Mouse (Mus musculus): Measurements from ENCODE around the gene Dact3. TPM values are rescaled to one million over a fixed set of nuclear protein-coding genes. Genes with fewer than 3 reads are reported as not detected.

Dact3 gene
- polyA plus RNA-seq, 1 experiment: 9.2 TPM

GRCm38 (mm10) chr7:16919395-16920149, 44.5 kb downstream of the Dact3 start:
- TF ChIP-seq CTCF (IDR thresholded peaks at IDR 0.05; ENCODE audit: extremely low read depth, insufficient read depth, insufficient read length, insufficient replicate concordance) (no peak), POLR2A (IDR thresholded peaks at IDR 0.05; ENCODE audit: low read depth, low read length) (no peak)
- H3K4me3 ChIP-seq (ENCODE audit: extremely low read depth, insufficient read depth, insufficient read length): no peak overlapping the region
- H3K27me3 ChIP-seq (ENCODE audit: control insufficient read depth, insufficient read depth, low read length): no peaks in the 10 kb centered on the region
- H3K4me1 ChIP-seq (ENCODE audit: control insufficient read depth, insufficient read depth, insufficient read length): peaks cover 4% of the 10 kb centered on the region; the same call in 1 of the 2 replicates
- H3K27ac ChIP-seq (ENCODE audit: insufficient read depth, low read length): no peak overlapping the region
- 67% methylated on average over 13 of the region's 13 CpGs for WGBS
- H3K36me3 ChIP-seq (ENCODE audit: control insufficient read depth, insufficient read depth, low read length): peaks cover 36% of the 10 kb centered on the region
- no peak for DNase-seq (ENCODE audit: low read depth in 1 of 2, low spot score in 2 of 2)

GRCm38 (mm10) chr7:16920150-16920579, 45.0 kb downstream of the Dact3 start:
- 88% methylated on average over 7 of the region's 7 CpGs for WGBS
- Histone ChIP-seq H3K27ac (ENCODE audit: insufficient read depth, low read length) (no peak overlapping the region), H3K4me1 (ENCODE audit: control insufficient read depth, insufficient read depth, insufficient read length) (peaks cover 4% of the 10 kb centered on the region; the same call in 1 of the 2 replicates), H3K27me3 (ENCODE audit: control insufficient read depth, insufficient read depth, low read length) (no peaks in the 10 kb centered on the region), H3K4me3 (ENCODE audit: extremely low read depth, insufficient read depth, insufficient read length) (no peak overlapping the region), H3K36me3 (ENCODE audit: control insufficient read depth, insufficient read depth, low read length) (peaks cover 34% of the 10 kb centered on the region)
- TF ChIP-seq CTCF (IDR thresholded peaks at IDR 0.05; ENCODE audit: extremely low read depth, insufficient read depth, insufficient read length, insufficient replicate concordance) (no peak), POLR2A (IDR thresholded peaks at IDR 0.05; ENCODE audit: low read depth, low read length) (no peak)
- DNase-seq (ENCODE audit: low read depth in 1 of 2, low spot score in 2 of 2): no peak

- DNase-seq (ENCODE audit: low read depth in 1 of 2, low spot score in 2 of 2): no peak
- peaks cover 26% of the 10 kb centered on the region for H3K36me3 ChIP-seq (ENCODE audit: control insufficient read depth, insufficient read depth, low read length)
- H3K4me3 ChIP-seq (ENCODE audit: extremely low read depth, insufficient read depth, insufficient read length): no peak overlapping the region
- H3K27me3 ChIP-seq (ENCODE audit: control insufficient read depth, insufficient read depth, low read length): no peaks in the 10 kb centered on the region
- WGBS: 86% methylated on average over 21 of the region's 21 CpGs
- peaks cover 4% of the 10 kb centered on the region; the same call in 1 of the 2 replicates for H3K4me1 ChIP-seq (ENCODE audit: control insufficient read depth, insufficient read depth, insufficient read length)
- TF ChIP-seq POLR2A (IDR thresholded peaks at IDR 0.05; ENCODE audit: low read depth, low read length): no peak
- no peak for TF ChIP-seq CTCF (IDR thresholded peaks at IDR 0.05; ENCODE audit: extremely low read depth, insufficient read depth, insufficient read length, insufficient replicate concordance)
- H3K27ac ChIP-seq (ENCODE audit: insufficient read depth, low read length): no peak overlapping the region
Measured at GRCm38 (mm10) chr7:16920818-16921791, 46.0 kb downstream of the Dact3 start.

- Histone ChIP-seq H3K4me3 (ENCODE audit: extremely low read depth, insufficient read depth, insufficient read length) (no peak overlapping the region), H3K27ac (ENCODE audit: insufficient read depth, low read length) (no peak overlapping the region), H3K27me3 (ENCODE audit: control insufficient read depth, insufficient read depth, low read length) (no peaks in the 10 kb centered on the region), H3K4me1 (ENCODE audit: control insufficient read depth, insufficient read depth, insufficient read length) (peaks cover 4% of the 10 kb centered on the region; the same call in 1 of the 2 replicates), H3K36me3 (ENCODE audit: control insufficient read depth, insufficient read depth, low read length) (peaks cover 19% of the 10 kb centered on the region)
- no peak for DNase-seq (ENCODE audit: low read depth in 1 of 2, low spot score in 2 of 2)
- WGBS: 57% methylated on average over 6 of the region's 6 CpGs
- TF ChIP-seq POLR2A (IDR thresholded peaks at IDR 0.05; ENCODE audit: low read depth, low read length) (no peak), CTCF (IDR thresholded peaks at IDR 0.05; ENCODE audit: extremely low read depth, insufficient read depth, insufficient read length, insufficient replicate concordance) (no peak)
Measured at GRCm38 (mm10) chr7:16921881-16922335, 46.8 kb downstream of the Dact3 start.

- DNase-seq (ENCODE audit: low read depth in 1 of 2, low spot score in 2 of 2): no peak
- Histone ChIP-seq H3K4me3 (ENCODE audit: extremely low read depth, insufficient read depth, insufficient read length) (peak overlapping the region; percentile 86; the same call in 1 of the 2 replicates), H3K4me1 (ENCODE audit: control insufficient read depth, insufficient read depth, insufficient read length) (peaks cover 4% of the 10 kb centered on the region; the same call in 1 of the 2 replicates), H3K27ac (ENCODE audit: insufficient read depth, low read length) (no peak overlapping the region), H3K27me3 (ENCODE audit: control insufficient read depth, insufficient read depth, low read length) (no peaks in the 10 kb centered on the region), H3K36me3 (ENCODE audit: control insufficient read depth, insufficient read depth, low read length) (peaks cover 16% of the 10 kb centered on the region)
- 45% methylated on average over 10 of the region's 10 CpGs for WGBS
- TF ChIP-seq CTCF (IDR thresholded peaks at IDR 0.05; ENCODE audit: extremely low read depth, insufficient read depth, insufficient read length, insufficient replicate concordance): no peak
- TF ChIP-seq POLR2A (IDR thresholded peaks at IDR 0.05; ENCODE audit: low read depth, low read length): no peak
Measured at GRCm38 (mm10) chr7:16922360-16922973, 47.4 kb downstream of the Dact3 start.

Measured in spleen, adult 2 months (tissue).